Mouse (Mus musculus): ENCODE measurements around the gene Midn. TPM values are rescaled to one million over a fixed set of nuclear protein-coding genes. Genes with fewer than 3 reads are reported as not detected.
A peak's percentile ranks its signal among the peaks of the same experiment; 100 is the strongest.

Midn gene
- polyA plus RNA-seq, 1 experiment from 2014 or later, result 18.3 TPM

GRCm38 (mm10) chr10:80189999-80190398 is 41.9 kb downstream of the Midn start:
- Histone ChIP-seq H3K9ac (no peak overlapping the region), H3K4me2 (replicated peaks) (peak overlapping the region; percentile 78), H3K27me3 (peaks cover 27% of the 10 kb centered on the region), H3K36me3 (peaks cover 21% of the 10 kb centered on the region; the same call in 1 of the 2 replicates), H3K4me3 (replicated peaks) (peak overlapping the region; percentile 47), H3K4me1 (peaks cover 20% of the 10 kb centered on the region), H3K9me3 (replicated peaks) (no peaks in the 10 kb centered on the region), H3K27ac (replicated peaks) (no peak overlapping the region)
- no peak for ATAC-seq (ENCODE audit: insufficient number of reproducible peaks, low FRiP score, low TSS enrichment, low read depth)
- 16% methylated on average over 21 of the region's 21 CpGs for WGBS

- Histone ChIP-seq H3K4me3 (replicated peaks) (peak overlapping the region; percentile 47), H3K27ac (replicated peaks) (no peak overlapping the region), H3K4me2 (replicated peaks) (peak overlapping the region; percentile 78), H3K4me1 (peaks cover 20% of the 10 kb centered on the region), H3K27me3 (peaks cover 27% of the 10 kb centered on the region), H3K9ac (peak overlapping the region; percentile 21; the same call in 1 of the 2 replicates), H3K9me3 (replicated peaks) (no peaks in the 10 kb centered on the region), H3K36me3 (peaks cover 21% of the 10 kb centered on the region; the same call in 1 of the 2 replicates)
- WGBS, result 2% methylated on average over 44 of the region's 48 CpGs
- ATAC-seq (ENCODE audit: insufficient number of reproducible peaks, low FRiP score, low TSS enrichment, low read depth), result no peak
Observed at GRCm38 (mm10) chr10:80190491-80191051, 42.5 kb downstream of the Midn start.

- WGBS, result 82% methylated on average over 6 of the region's 6 CpGs
Observed at GRCm38 (mm10) chr10:80193976-80194375, 45.9 kb downstream of the Midn start.

GRCm38 (mm10) chr10:80194441-80194840 is 46.4 kb downstream of the Midn start:
- Histone ChIP-seq H3K9me3 (replicated peaks) (no peaks in the 10 kb centered on the region), H3K27ac (replicated peaks) (no peak overlapping the region), H3K9ac (no peak overlapping the region), H3K36me3 (no peaks in the 10 kb centered on the region), H3K4me3 (replicated peaks) (no peak overlapping the region), H3K27me3 (peaks cover 15% of the 10 kb centered on the region), H3K4me2 (replicated peaks) (no peak overlapping the region), H3K4me1 (peaks cover 15% of the 10 kb centered on the region)
- 43% methylated on average over 8 of the region's 8 CpGs for WGBS
- no peak for ATAC-seq (ENCODE audit: insufficient number of reproducible peaks, low FRiP score, low TSS enrichment, low read depth)

More at GRCm38 (mm10) chr10:80193976-80194375, 45.9 kb downstream of the Midn start:
- Histone ChIP-seq H3K4me1 (peaks cover 15% of the 10 kb centered on the region), H3K9ac (no peak overlapping the region), H3K4me3 (replicated peaks) (no peak overlapping the region), H3K4me2 (replicated peaks) (no peak overlapping the region), H3K9me3 (replicated peaks) (no peaks in the 10 kb centered on the region), H3K27me3 (peaks cover 19% of the 10 kb centered on the region), H3K36me3 (peaks cover 1% of the 10 kb centered on the region; the same call in 1 of the 2 replicates), H3K27ac (replicated peaks) (no peak overlapping the region)
- no peak for ATAC-seq (ENCODE audit: insufficient number of reproducible peaks, low FRiP score, low TSS enrichment, low read depth)

- Histone ChIP-seq H3K4me3 (replicated peaks) (no peak overlapping the region), H3K9me3 (replicated peaks) (no peaks in the 10 kb centered on the region), H3K4me1 (no peaks in the 10 kb centered on the region), H3K27me3 (no peaks in the 10 kb centered on the region; the same call in none of the 2 replicates), H3K4me2 (replicated peaks) (no peak overlapping the region), H3K9ac (no peak overlapping the region), H3K36me3 (no peaks in the 10 kb centered on the region), H3K27ac (replicated peaks) (no peak overlapping the region)
- ATAC-seq (ENCODE audit: insufficient number of reproducible peaks, low FRiP score, low TSS enrichment, low read depth), result no peak
- WGBS, result 82% methylated on average over 1 of the region's 1 CpGs
Observed at GRCm38 (mm10) chr10:80196167-80196566, 48.1 kb downstream of the Midn start.

DNA sequence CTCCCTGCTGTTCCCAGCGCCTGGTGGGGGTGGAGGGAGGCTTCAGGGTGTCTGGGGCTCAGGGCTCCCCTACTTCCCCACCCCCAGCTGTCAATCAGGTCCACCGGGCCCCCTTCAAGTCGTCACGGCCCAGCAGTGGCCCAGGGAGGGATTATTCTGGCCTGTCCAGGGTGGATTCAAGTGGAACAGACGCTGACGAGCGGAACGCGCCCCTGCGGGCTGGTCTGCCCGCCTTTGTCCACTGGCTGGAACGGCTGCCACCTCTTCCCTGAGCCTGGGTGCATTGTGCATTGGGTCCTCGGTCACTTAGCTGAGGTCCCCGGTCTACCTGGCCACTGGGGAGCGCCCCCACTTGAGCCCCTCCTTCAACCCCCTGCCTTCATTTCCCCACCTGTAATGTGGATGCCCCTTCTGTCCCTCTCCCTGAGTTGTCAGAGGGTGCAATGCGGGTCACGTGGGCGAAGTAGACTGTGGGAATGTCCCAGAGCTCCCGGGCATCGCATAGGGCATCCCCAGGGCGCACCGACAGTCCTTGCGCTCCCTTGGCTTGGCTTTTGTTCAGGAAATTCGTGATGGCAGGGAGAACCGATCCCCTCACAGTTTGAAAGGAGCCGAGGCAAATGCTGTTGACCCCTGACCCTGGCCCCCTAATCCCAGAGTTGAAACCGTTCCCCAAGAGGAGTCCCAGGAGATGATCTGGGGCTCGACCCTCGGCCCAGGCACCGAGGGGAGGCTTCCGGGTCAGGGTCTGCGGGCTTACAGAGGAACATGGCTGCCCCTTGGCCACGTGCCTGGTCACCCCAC is 48.9 kb downstream of the Midn start:
- Histone ChIP-seq H3K36me3 (no peaks in the 10 kb centered on the region), H3K9me3 (replicated peaks) (no peaks in the 10 kb centered on the region), H3K4me1 (no peaks in the 10 kb centered on the region), H3K9ac (no peak overlapping the region), H3K4me3 (replicated peaks) (no peak overlapping the region), H3K27me3 (no peaks in the 10 kb centered on the region; the same call in none of the 2 replicates), H3K27ac (replicated peaks) (no peak overlapping the region), H3K4me2 (replicated peaks) (no peak overlapping the region)
- 54% methylated on average over 33 of the region's 33 CpGs for WGBS
- ATAC-seq (ENCODE audit: insufficient number of reproducible peaks, low FRiP score, low TSS enrichment, low read depth), result no peak

DNA sequence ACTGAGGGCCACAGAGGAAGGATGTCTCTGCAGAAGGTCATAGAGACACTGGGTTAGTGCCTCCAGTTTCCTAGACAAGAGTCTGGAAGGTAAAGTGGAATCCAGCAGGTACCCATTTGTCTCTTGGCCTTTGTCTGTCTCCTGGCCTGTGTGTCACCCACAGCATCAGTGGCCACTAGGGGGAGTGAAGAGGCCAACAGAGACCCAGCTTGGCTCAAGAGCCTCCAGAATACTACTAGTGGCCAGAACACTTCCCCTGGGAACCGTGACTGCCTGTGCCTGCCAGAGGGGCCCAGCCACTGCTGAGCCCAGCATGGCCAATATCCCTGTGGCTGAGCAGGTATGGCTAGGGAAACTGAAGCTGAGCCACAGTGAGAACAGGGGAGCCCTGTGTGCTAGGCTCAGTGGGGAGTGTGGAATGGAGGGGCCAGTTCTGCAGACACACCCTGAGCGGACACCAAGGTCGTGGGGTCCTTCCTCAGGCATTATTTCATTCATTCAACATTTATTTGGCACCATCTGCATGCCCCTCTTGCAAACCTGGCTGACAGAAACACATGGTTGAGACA is 51.5 kb downstream of the Midn start:
- H3K4me2 ChIP-seq (replicated peaks), result no peak overlapping the region
- peak; percentile 83 for ATAC-seq (ENCODE audit: insufficient number of reproducible peaks, low FRiP score, low TSS enrichment, low read depth)
- 0 out of 2 replicates have a peak, but pooled peaks cover 3% of the 10 kb centered on the region for H3K4me1 ChIP-seq
- no peak overlapping the region for H3K27ac ChIP-seq (replicated peaks)
- no peaks in the 10 kb centered on the region; the same call in 1 of the 2 replicates for H3K27me3 ChIP-seq
- H3K9ac ChIP-seq, result no peak overlapping the region
- WGBS, result 54% methylated on average over 3 of the region's 3 CpGs
- no peak overlapping the region for H3K4me3 ChIP-seq (replicated peaks)
- H3K36me3 ChIP-seq, result no peaks in the 10 kb centered on the region
- no peaks in the 10 kb centered on the region for H3K9me3 ChIP-seq (replicated peaks)

DNA sequence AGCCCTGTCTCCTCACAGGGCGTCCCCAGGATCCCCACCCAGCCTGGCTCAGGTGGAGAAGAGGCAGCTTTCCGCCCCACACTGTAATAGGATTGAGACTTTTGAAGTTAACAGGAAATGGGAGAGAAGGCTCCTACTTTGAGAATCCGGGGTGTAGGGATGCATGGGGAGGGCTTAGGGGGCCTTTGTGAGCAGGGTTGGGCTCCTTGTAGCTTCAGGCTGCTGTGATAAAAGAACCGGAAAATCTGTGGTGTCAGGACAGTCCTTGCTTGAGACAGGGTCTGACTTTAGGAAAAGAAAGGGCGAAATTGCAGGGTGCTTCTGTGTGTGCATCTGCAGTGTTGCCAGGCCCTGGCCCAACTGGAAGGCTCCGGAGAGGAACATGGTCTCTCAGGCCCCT is 52.4 kb downstream of the Midn start:
- H3K36me3 ChIP-seq, result no peaks in the 10 kb centered on the region
- no peak overlapping the region for H3K4me2 ChIP-seq (replicated peaks)
- no peaks in the 10 kb centered on the region for H3K9me3 ChIP-seq (replicated peaks)
- H3K9ac ChIP-seq, result no peak overlapping the region
- no peak overlapping the region for H3K4me3 ChIP-seq (replicated peaks)
- 0 out of 2 replicates have a peak, but pooled peaks cover 3% of the 10 kb centered on the region for H3K4me1 ChIP-seq
- no peak for ATAC-seq (ENCODE audit: insufficient number of reproducible peaks, low FRiP score, low TSS enrichment, low read depth)
- H3K27ac ChIP-seq (replicated peaks), result no peak overlapping the region
- WGBS, result 62% methylated on average over 6 of the region's 6 CpGs
- no peaks in the 10 kb centered on the region; the same call in 1 of the 2 replicates for H3K27me3 ChIP-seq

- no peak overlapping the region for H3K4me2 ChIP-seq (replicated peaks)
- ATAC-seq (ENCODE audit: insufficient number of reproducible peaks, low FRiP score, low TSS enrichment, low read depth), result no peak
- no peaks in the 10 kb centered on the region for H3K9me3 ChIP-seq (replicated peaks)
- peaks cover 8% of the 10 kb centered on the region for H3K4me1 ChIP-seq
- H3K27ac ChIP-seq (replicated peaks), result no peak overlapping the region
- H3K4me3 ChIP-seq (replicated peaks), result no peak overlapping the region
- H3K9ac ChIP-seq, result no peak overlapping the region
- 26% methylated on average over 7 of the region's 7 CpGs for WGBS
- no peaks in the 10 kb centered on the region for H3K36me3 ChIP-seq
- no peaks in the 10 kb centered on the region for H3K27me3 ChIP-seq
Observed at GRCm38 (mm10) chr10:80204055-80204454, 56.0 kb downstream of the Midn start.

DNA sequence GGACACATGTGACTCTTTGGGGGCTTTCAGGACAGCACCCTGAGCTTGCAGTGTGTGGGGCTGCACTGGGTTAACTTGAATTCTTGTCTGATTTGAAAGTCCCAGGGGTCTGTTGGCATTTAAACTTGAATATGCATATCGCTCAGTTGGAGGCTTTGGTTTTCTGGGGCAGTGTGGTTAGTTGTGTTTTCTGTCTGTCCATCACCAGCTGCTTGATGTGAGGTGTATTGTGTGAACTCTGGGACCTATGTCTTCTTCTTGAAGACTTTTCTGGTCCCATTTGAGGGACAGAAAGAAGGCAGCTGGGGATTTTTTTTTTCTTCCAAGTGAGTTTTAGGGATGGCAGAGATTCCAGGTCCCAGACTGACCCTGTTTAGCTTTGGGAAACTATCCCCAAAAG is 59.1 kb downstream of the Midn start:
- Histone ChIP-seq H3K9me3 (replicated peaks) (no peaks in the 10 kb centered on the region), H3K4me3 (replicated peaks) (no peak overlapping the region), H3K36me3 (no peaks in the 10 kb centered on the region), H3K4me2 (replicated peaks) (no peak overlapping the region), H3K27me3 (no peaks in the 10 kb centered on the region), H3K9ac (no peak overlapping the region), H3K27ac (replicated peaks) (no peak overlapping the region), H3K4me1 (peaks cover 9% of the 10 kb centered on the region)
- no peak for ATAC-seq (ENCODE audit: insufficient number of reproducible peaks, low FRiP score, low TSS enrichment, low read depth)
- WGBS, result 51% methylated on average over 1 of the region's 1 CpGs

DNA sequence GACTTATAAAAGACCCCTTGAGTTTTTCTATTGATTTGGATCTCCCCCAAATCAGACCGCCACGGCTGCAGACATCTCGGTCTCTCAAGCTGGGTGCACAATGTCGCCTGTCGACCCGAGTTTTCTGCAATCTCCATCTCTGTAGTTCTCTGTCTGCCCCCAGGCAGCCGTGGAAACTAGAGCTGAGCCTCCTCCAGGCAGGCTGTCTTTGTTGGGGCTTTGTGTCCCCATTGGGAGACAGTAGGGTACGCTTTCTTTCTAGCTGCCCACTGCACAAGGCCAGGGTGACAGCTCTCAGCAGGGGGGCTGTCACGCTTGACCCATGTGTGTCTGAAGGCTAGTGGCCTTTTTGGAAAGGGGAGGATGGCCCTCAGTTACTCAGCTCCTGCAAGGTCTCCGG is 59.6 kb downstream of the Midn start:
- no peak for ATAC-seq (ENCODE audit: insufficient number of reproducible peaks, low FRiP score, low TSS enrichment, low read depth)
- Histone ChIP-seq H3K9ac (no peak overlapping the region), H3K4me2 (replicated peaks) (no peak overlapping the region), H3K4me1 (peaks cover 9% of the 10 kb centered on the region), H3K36me3 (no peaks in the 10 kb centered on the region), H3K9me3 (replicated peaks) (no peaks in the 10 kb centered on the region), H3K27me3 (no peaks in the 10 kb centered on the region), H3K27ac (replicated peaks) (no peak overlapping the region), H3K4me3 (replicated peaks) (no peak overlapping the region)
- 58% methylated on average over 10 of the region's 10 CpGs for WGBS
